Mouse (Mus musculus) ovary, postnatal 14 days (tissue): ENCODE results near the gene Cmtm3.

Experiments
- DNase-seq: peaks from one replicate; pipeline ENCODE4 v3.0.0; 2022; ENCODE audit warnings: low spot score

Gene Cmtm3

GRCm38 (mm10) chr8:104383296-104383695 lies 44.1 kb downstream of the Cmtm3 start:
- DNase-seq: no peak

- DNase-seq: no peak
Observed at GRCm38 (mm10) chr8:104383977-104384376, 44.8 kb downstream of the Cmtm3 start.

GRCm38 (mm10) chr8:104386693-104387092 lies 47.5 kb downstream of the Cmtm3 start:
- DNase-seq: no peak

GRCm38 (mm10) chr8:104387501-104387900 lies 48.3 kb downstream of the Cmtm3 start:
- no peak for DNase-seq

GRCm38 (mm10) chr8:104387980-104388379 lies 48.8 kb downstream of the Cmtm3 start:
- no peak for DNase-seq

- DNase-seq: no peak
Observed at GRCm38 (mm10) chr8:104390245-104390644, 51.0 kb downstream of the Cmtm3 start.

GRCm38 (mm10) chr8:104393139-104393538 lies 53.9 kb downstream of the Cmtm3 start:
- DNase-seq: no peak

- DNase-seq: no peak
Observed at GRCm38 (mm10) chr8:104393767-104394166, 54.6 kb downstream of the Cmtm3 start.

- DNase-seq: peak; percentile 25
Observed at GRCm38 (mm10) chr8:104394801-104395702, 55.8 kb downstream of the Cmtm3 start.

- DNase-seq: peak; percentile 53
Observed at GRCm38 (mm10) chr8:104395703-104396357, 56.6 kb downstream of the Cmtm3 start, which contains the start of gene Cmtm4. Gene Cmtm4, minus strand, starts transcription at chr8:104395807.
